Mouse (Mus musculus): ENCODE data around the gene Ung. TPM values are rescaled to one million over a fixed set of nuclear protein-coding genes. Genes with fewer than 3 reads are reported as not detected.

The Ung gene
- polyA plus RNA-seq, 1 experiment from 2014 or later: 18.1 TPM

- no peak overlapping the region for H3K4me2 ChIP-seq (replicated peaks; ENCODE audit: low read depth, low read length)
- no peaks in the 10 kb centered on the region for H3K4me1 ChIP-seq (replicated peaks; ENCODE audit: control insufficient read depth, insufficient read depth, low read length)
- H3K4me3 ChIP-seq (ENCODE audit: low read depth, low read length): no peak overlapping the region
- H3K36me3 ChIP-seq (ENCODE audit: control insufficient read depth, insufficient read depth, low read length): no peaks in the 10 kb centered on the region
- H3K9me3 ChIP-seq (ENCODE audit: control insufficient read depth, low read length): no peaks in the 10 kb centered on the region
- WGBS: 83% methylated on average over 5 of the region's 5 CpGs
- H3K27me3 ChIP-seq (ENCODE audit: control insufficient read depth, insufficient read depth, low read length): no peaks in the 10 kb centered on the region
- no peak overlapping the region for H3K9ac ChIP-seq (ENCODE audit: low read depth, low read length)
- no peak for DNase-seq (ENCODE audit: low spot score)
- no peak overlapping the region for H3K27ac ChIP-seq (ENCODE audit: low read depth, low read length)
- ATAC-seq (ENCODE audit: low FRiP score): no peak
These were observed 24.6 kb downstream of the Ung start for GRCm38 (mm10) chr5:114154765-114155164.

DNA sequence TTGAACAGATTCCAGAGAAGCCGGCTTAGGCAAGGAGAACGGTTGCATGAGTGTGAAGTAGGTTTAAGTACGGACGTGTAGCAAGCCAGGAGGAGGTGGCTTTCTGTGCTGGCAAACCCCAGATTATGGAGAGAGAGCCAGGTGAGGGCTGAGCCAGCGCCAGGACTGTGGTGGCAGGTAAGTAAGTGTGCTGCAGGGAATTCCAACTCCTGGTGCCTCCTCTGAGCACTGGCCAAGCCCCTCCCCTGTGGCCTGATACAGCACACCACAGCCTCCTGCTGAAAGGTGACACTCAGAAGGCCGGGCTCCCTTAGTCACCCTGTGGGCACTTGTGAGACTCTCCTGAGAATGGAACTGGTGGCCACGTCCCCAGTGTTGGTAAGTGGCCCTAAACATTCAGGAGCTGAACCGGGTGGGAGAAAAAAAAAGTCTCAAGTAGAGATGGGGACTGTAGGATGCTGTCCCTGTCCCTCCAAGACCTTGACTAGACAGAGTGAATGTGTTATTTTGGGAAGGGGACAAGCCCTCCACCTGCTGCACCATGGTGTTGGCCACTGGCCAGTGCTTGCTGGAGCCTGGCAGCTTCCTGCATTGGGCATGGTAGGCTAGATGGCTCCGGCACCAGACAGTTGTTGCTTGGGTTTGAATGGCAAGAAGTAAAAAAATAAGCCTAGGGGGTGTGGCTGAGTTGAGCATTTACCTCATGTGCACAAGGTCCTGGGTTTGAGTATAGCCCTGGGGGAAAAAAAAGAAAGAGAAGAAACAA, 25.2 kb downstream of the Ung start:
- no peaks in the 10 kb centered on the region for H3K27me3 ChIP-seq (ENCODE audit: control insufficient read depth, insufficient read depth, low read length)
- DNase-seq (ENCODE audit: low spot score): no peak
- no peaks in the 10 kb centered on the region for H3K9me3 ChIP-seq (ENCODE audit: control insufficient read depth, low read length)
- no peak overlapping the region for H3K4me2 ChIP-seq (replicated peaks; ENCODE audit: low read depth, low read length)
- no peak overlapping the region for H3K4me3 ChIP-seq (ENCODE audit: low read depth, low read length)
- no peak overlapping the region for H3K27ac ChIP-seq (ENCODE audit: low read depth, low read length)
- no peaks in the 10 kb centered on the region for H3K36me3 ChIP-seq (ENCODE audit: control insufficient read depth, insufficient read depth, low read length)
- no peaks in the 10 kb centered on the region for H3K4me1 ChIP-seq (replicated peaks; ENCODE audit: control insufficient read depth, insufficient read depth, low read length)
- no peak overlapping the region for H3K9ac ChIP-seq (ENCODE audit: low read depth, low read length)
- no peak for ATAC-seq (ENCODE audit: low FRiP score)
- 68% methylated on average over 9 of the region's 9 CpGs for WGBS

- DNase-seq (ENCODE audit: low spot score) (no peak), ATAC-seq (ENCODE audit: low FRiP score) (no peak)
- Histone ChIP-seq H3K36me3 (ENCODE audit: control insufficient read depth, insufficient read depth, low read length) (no peaks in the 10 kb centered on the region), H3K4me3 (ENCODE audit: low read depth, low read length) (no peak overlapping the region), H3K27ac (ENCODE audit: low read depth, low read length) (no peak overlapping the region), H3K9ac (ENCODE audit: low read depth, low read length) (no peak overlapping the region), H3K9me3 (ENCODE audit: control insufficient read depth, low read length) (no peaks in the 10 kb centered on the region), H3K27me3 (ENCODE audit: control insufficient read depth, insufficient read depth, low read length) (no peaks in the 10 kb centered on the region), H3K4me2 (replicated peaks; ENCODE audit: low read depth, low read length) (no peak overlapping the region), H3K4me1 (replicated peaks; ENCODE audit: control insufficient read depth, insufficient read depth, low read length) (no peaks in the 10 kb centered on the region)
- 39% methylated on average over 7 of the region's 7 CpGs for WGBS
These were observed 27.1 kb downstream of the Ung start for GRCm38 (mm10) chr5:114157236-114157635.

GRCm38 (mm10) chr5:114161424-114161823, 31.2 kb downstream of the Ung start:
- DNase-seq (ENCODE audit: low spot score): no peak
- WGBS: 82% methylated on average over 6 of the region's 6 CpGs

GRCm38 (mm10) chr5:114162106-114162815, 32.1 kb downstream of the Ung start:
- no peak overlapping the region for H3K4me3 ChIP-seq (ENCODE audit: low read depth, low read length)
- no peaks in the 10 kb centered on the region for H3K36me3 ChIP-seq (ENCODE audit: control insufficient read depth, insufficient read depth, low read length)
- H3K27ac ChIP-seq (ENCODE audit: low read depth, low read length): no peak overlapping the region
- ATAC-seq (ENCODE audit: low FRiP score) (no peak), DNase-seq (ENCODE audit: low spot score) (no peak)
- no peak overlapping the region for H3K9ac ChIP-seq (ENCODE audit: low read depth, low read length)
- 52% methylated on average over 12 of the region's 12 CpGs for WGBS
- no peaks in the 10 kb centered on the region for H3K9me3 ChIP-seq (ENCODE audit: control insufficient read depth, low read length)
- H3K4me1 ChIP-seq (replicated peaks; ENCODE audit: control insufficient read depth, insufficient read depth, low read length): no peaks in the 10 kb centered on the region
- no peaks in the 10 kb centered on the region for H3K27me3 ChIP-seq (ENCODE audit: control insufficient read depth, insufficient read depth, low read length)
- H3K4me2 ChIP-seq (replicated peaks; ENCODE audit: low read depth, low read length): no peak overlapping the region

More at GRCm38 (mm10) chr5:114161424-114161823, 31.2 kb downstream of the Ung start:
- Histone ChIP-seq H3K4me1 (replicated peaks; ENCODE audit: control insufficient read depth, insufficient read depth, low read length) (no peaks in the 10 kb centered on the region), H3K9me3 (ENCODE audit: control insufficient read depth, low read length) (no peaks in the 10 kb centered on the region), H3K9ac (ENCODE audit: low read depth, low read length) (no peak overlapping the region), H3K27ac (ENCODE audit: low read depth, low read length) (no peak overlapping the region), H3K36me3 (ENCODE audit: control insufficient read depth, insufficient read depth, low read length) (no peaks in the 10 kb centered on the region), H3K4me2 (replicated peaks; ENCODE audit: low read depth, low read length) (no peak overlapping the region), H3K4me3 (ENCODE audit: low read depth, low read length) (no peak overlapping the region), H3K27me3 (ENCODE audit: control insufficient read depth, insufficient read depth, low read length) (no peaks in the 10 kb centered on the region)
- no peak for ATAC-seq (ENCODE audit: low FRiP score)

GRCm38 (mm10) chr5:114163117-114163696, 33.0 kb downstream of the Ung start:
- Histone ChIP-seq H3K4me1 (replicated peaks; ENCODE audit: control insufficient read depth, insufficient read depth, low read length) (no peaks in the 10 kb centered on the region), H3K9me3 (ENCODE audit: control insufficient read depth, low read length) (no peaks in the 10 kb centered on the region), H3K9ac (ENCODE audit: low read depth, low read length) (no peak overlapping the region), H3K4me3 (ENCODE audit: low read depth, low read length) (no peak overlapping the region), H3K36me3 (ENCODE audit: control insufficient read depth, insufficient read depth, low read length) (no peaks in the 10 kb centered on the region), H3K4me2 (replicated peaks; ENCODE audit: low read depth, low read length) (no peak overlapping the region), H3K27me3 (ENCODE audit: control insufficient read depth, insufficient read depth, low read length) (no peaks in the 10 kb centered on the region), H3K27ac (ENCODE audit: low read depth, low read length) (no peak overlapping the region)
- ATAC-seq (ENCODE audit: low FRiP score) (no peak), DNase-seq (ENCODE audit: low spot score) (no peak)
- 85% methylated on average over 6 of the region's 6 CpGs for WGBS

GRCm38 (mm10) chr5:114170345-114170744, 40.2 kb downstream of the Ung start:
- Histone ChIP-seq H3K36me3 (ENCODE audit: control insufficient read depth, insufficient read depth, low read length) (no peaks in the 10 kb centered on the region), H3K27ac (ENCODE audit: low read depth, low read length) (no peak overlapping the region), H3K27me3 (ENCODE audit: control insufficient read depth, insufficient read depth, low read length) (peaks cover 5% of the 10 kb centered on the region; the same call in 1 of the 2 replicates), H3K9ac (ENCODE audit: low read depth, low read length) (no peak overlapping the region), H3K4me2 (replicated peaks; ENCODE audit: low read depth, low read length) (no peak overlapping the region), H3K4me1 (replicated peaks; ENCODE audit: control insufficient read depth, insufficient read depth, low read length) (no peaks in the 10 kb centered on the region), H3K4me3 (ENCODE audit: low read depth, low read length) (no peak overlapping the region), H3K9me3 (ENCODE audit: control insufficient read depth, low read length) (no peaks in the 10 kb centered on the region)
- 81% methylated on average over 7 of the region's 7 CpGs for WGBS
- no peak for ATAC-seq (ENCODE audit: low FRiP score)
- no peak for DNase-seq (ENCODE audit: low spot score)

- Histone ChIP-seq H3K4me3 (ENCODE audit: low read depth, low read length) (no peak overlapping the region), H3K27ac (ENCODE audit: low read depth, low read length) (no peak overlapping the region), H3K36me3 (ENCODE audit: control insufficient read depth, insufficient read depth, low read length) (no peaks in the 10 kb centered on the region), H3K9me3 (ENCODE audit: control insufficient read depth, low read length) (no peaks in the 10 kb centered on the region), H3K4me2 (replicated peaks; ENCODE audit: low read depth, low read length) (no peak overlapping the region), H3K9ac (ENCODE audit: low read depth, low read length) (no peak overlapping the region), H3K27me3 (ENCODE audit: control insufficient read depth, insufficient read depth, low read length) (peaks cover 5% of the 10 kb centered on the region; the same call in 1 of the 2 replicates), H3K4me1 (replicated peaks; ENCODE audit: control insufficient read depth, insufficient read depth, low read length) (peaks cover 4% of the 10 kb centered on the region; the same call in 1 of the 2 replicates)
- WGBS: 89% methylated on average over 3 of the region's 3 CpGs
- DNase-seq (ENCODE audit: low spot score): no peak
- no peak for ATAC-seq (ENCODE audit: low FRiP score)
These were observed 42.8 kb downstream of the Ung start for GRCm38 (mm10) chr5:114172936-114173335.

Measured in hindbrain, embryonic 11.5 days (tissue).